8 mouse cellular contexts compared by ENCODE assay signal in the genomic region with DNA sequence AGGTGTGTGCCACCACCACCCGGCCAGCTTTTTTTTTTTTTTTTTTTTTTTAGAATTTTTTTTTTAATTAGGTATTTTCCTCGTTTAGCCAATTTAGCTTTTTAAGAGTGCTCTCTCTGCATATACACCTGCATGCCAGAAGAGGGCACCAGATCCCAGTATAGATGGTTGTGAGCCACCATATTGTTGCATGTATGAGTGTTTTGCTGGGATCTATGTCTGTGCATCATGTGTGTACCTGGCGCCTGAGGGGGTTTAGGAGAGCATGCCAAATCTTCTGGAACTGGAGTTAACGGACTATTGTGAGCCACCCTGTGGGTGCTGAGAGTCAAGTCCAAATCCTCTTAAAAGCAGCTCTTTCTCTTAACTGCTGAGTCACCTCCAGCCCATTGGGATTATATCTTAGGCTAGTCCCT. TPM values are rescaled to one million over a fixed set of nuclear protein-coding genes. Genes with fewer than 3 reads are reported as not detected.
DNase-seq lines count a peak whose midpoint lies in the region; ATAC-seq and TF ChIP-seq lines count a peak whose summit lies in the region.

No protein-coding gene starts in this region.

- H3K4me2 ChIP-seq in forebrain, postnatal 0 days (ENCODE audit: low read depth), result no peak overlapping the region
- H3K4me2 ChIP-seq in forebrain, embryonic 13.5 days, result no peak overlapping the region
- no peak overlapping the region for H3K4me2 ChIP-seq in hindbrain, embryonic 16.5 days (ENCODE audit: low read length)

- H3K27ac ChIP-seq in forebrain, postnatal 0 days (ENCODE audit: low read depth, low read length), result no peak overlapping the region
- no peak overlapping the region for H3K27ac ChIP-seq in forebrain, embryonic 13.5 days
- H3K27ac ChIP-seq in hindbrain, embryonic 16.5 days (ENCODE audit: low read depth, low read length), result no peak overlapping the region

- no peaks in the 10 kb centered on the region for H3K9me3 ChIP-seq in forebrain, postnatal 0 days (ENCODE audit: low read length)
- no peaks in the 10 kb centered on the region for H3K9me3 ChIP-seq in forebrain, embryonic 13.5 days (replicated peaks)
- no peaks in the 10 kb centered on the region for H3K9me3 ChIP-seq in hindbrain, embryonic 16.5 days (ENCODE audit: control insufficient read depth, low read length)

- H3K36me3 ChIP-seq in forebrain, postnatal 0 days (ENCODE audit: insufficient read depth), result peaks cover 12% of the 10 kb centered on the region
- H3K36me3 ChIP-seq in forebrain, embryonic 13.5 days (ENCODE audit: poor library complexity, severe bottlenecking), result peaks cover 19% of the 10 kb centered on the region
- H3K36me3 ChIP-seq in hindbrain, embryonic 16.5 days (ENCODE audit: control insufficient read depth, insufficient read depth, low read length), result 0 out of 2 replicates have a peak, but pooled peaks cover 3% of the 10 kb centered on the region

- ATAC-seq in forebrain, postnatal 0 days, result peak; percentile 50
- no peak for ATAC-seq in forebrain, embryonic 13.5 days
- ATAC-seq in hindbrain, embryonic 16.5 days, result 0 out of 2 replicates have a peak, but pooled peaks have one; percentile 17
- peak; percentile 60 for ATAC-seq in megakaryocyte, adult 5-6 weeks (ENCODE audit: poor library complexity, severe bottlenecking)

- peak; percentile 70 for TF ChIP-seq CTCF in forebrain, postnatal 0 days (IDR thresholded peaks at IDR 0.05; ENCODE audit: low read depth)

- no peak overlapping the region for H3K9ac ChIP-seq in forebrain, postnatal 0 days
- no peak overlapping the region for H3K9ac ChIP-seq in forebrain, embryonic 13.5 days
- no peak overlapping the region for H3K9ac ChIP-seq in hindbrain, embryonic 16.5 days (ENCODE audit: low read depth, low read length)

- H3K4me3 ChIP-seq in forebrain, postnatal 0 days (ENCODE audit: low read depth, low read length), result no peak overlapping the region
- no peak overlapping the region for H3K4me3 ChIP-seq in forebrain, embryonic 13.5 days
- H3K4me3 ChIP-seq in hindbrain, embryonic 16.5 days (ENCODE audit: low read length), result no peak overlapping the region

- no peaks in the 10 kb centered on the region for H3K27me3 ChIP-seq in forebrain, postnatal 0 days (ENCODE audit: insufficient read depth, low read length)
- no peaks in the 10 kb centered on the region for H3K27me3 ChIP-seq in forebrain, embryonic 13.5 days
- H3K27me3 ChIP-seq in hindbrain, embryonic 16.5 days (replicated peaks; ENCODE audit: control insufficient read depth, insufficient read depth, low read length), result no peaks in the 10 kb centered on the region

- H3K4me1 ChIP-seq in forebrain, postnatal 0 days (ENCODE audit: insufficient read depth), result no peaks in the 10 kb centered on the region
- no peaks in the 10 kb centered on the region for H3K4me1 ChIP-seq in forebrain, embryonic 13.5 days
- no peaks in the 10 kb centered on the region for H3K4me1 ChIP-seq in hindbrain, embryonic 16.5 days (ENCODE audit: control insufficient read depth, insufficient read depth, low read depth, low read length)

- 32% methylated on average over 4 of the region's 4 CpGs for WGBS in forebrain, postnatal 0 days
- 58% methylated on average over 4 of the region's 4 CpGs for WGBS in forebrain, embryonic 13.5 days
- 53% methylated on average over 4 of the region's 4 CpGs for WGBS in hindbrain, embryonic 16.5 days

- DNase-seq in forebrain, postnatal 0 days, result peak; percentile 46
- DNase-seq in 416B (ENCODE audit: low read depth) (peak; percentile 56), R1 (ENCODE audit: low read depth, low spot score) (peak; percentile 63)
- no peak for DNase-seq in gastrocnemius, postnatal 10 days
- no peak for DNase-seq in layer of hippocampus, postnatal 10 days (ENCODE audit: low spot score in 2 of 2)

RNA-seq across cellular contexts. Expression of a gene that starts 12.9 kb away (rescaled TPM):
- total RNA-seq in forebrain, postnatal 0 days (2014; rRNA removed), result 43.4 and 55.2 TPM in 2 replicates
- 19.1 and 23.8 TPM in 2 replicates for polyA plus RNA-seq in forebrain, postnatal 0 days (2015; fragmentation: Nextera tagmentation; extraction: Ambion mirVana)
- polyA plus RNA-seq in forebrain, embryonic 13.5 days (2015; fragmentation: Nextera tagmentation; extraction: Ambion mirVana), result 1.9 and 2.4 TPM in 2 replicates
- polyA plus RNA-seq in hindbrain, embryonic 16.5 days (2015; fragmentation: Nextera tagmentation; extraction: Ambion mirVana), result 17.4 and 22.2 TPM in 2 replicates
- 0.09 and 0.30 TPM in 2 replicates for total RNA-seq in megakaryocyte, adult 5-6 weeks (2015)
- 0.18 TPM in 1 of 2 replicates, not detected in the other for total RNA-seq in megakaryocyte, adult 5-6 weeks (2017)
- total RNA-seq in gastrocnemius, postnatal 10 days (2021), result 1 to 10 TPM in 1 of 2 experiments, under 1 TPM in 1; 0.49 to 1.0 TPM
- total RNA-seq in layer of hippocampus, postnatal 10 days (2021), result 10 to 100 TPM; 44.8 to 45.2 TPM

RNA-seq across cellular contexts. Expression of a gene that starts 17.1 kb away (rescaled TPM):
- 103 and 121 TPM in 2 replicates for total RNA-seq in forebrain, postnatal 0 days (2014; rRNA removed)
- polyA plus RNA-seq in forebrain, postnatal 0 days (2015; fragmentation: Nextera tagmentation; extraction: Ambion mirVana), result 164 and 176 TPM in 2 replicates
- polyA plus RNA-seq in forebrain, embryonic 13.5 days (2015; fragmentation: Nextera tagmentation; extraction: Ambion mirVana), result 160 and 162 TPM in 2 replicates
- 166 and 178 TPM in 2 replicates for polyA plus RNA-seq in hindbrain, embryonic 16.5 days (2015; fragmentation: Nextera tagmentation; extraction: Ambion mirVana)
- 130 and 132 TPM in 2 replicates for total RNA-seq in megakaryocyte, adult 5-6 weeks (2015)
- total RNA-seq in megakaryocyte, adult 5-6 weeks (2017), result 125 and 133 TPM in 2 replicates
- 10 to 100 TPM; 50.8 to 51.4 TPM for total RNA-seq in gastrocnemius, postnatal 10 days (2021)
- total RNA-seq in layer of hippocampus, postnatal 10 days (2021), result 10 to 100 TPM; 77.2 to 81.7 TPM

RNA-seq across cellular contexts. Expression of a gene that starts 27.5 kb away (rescaled TPM):
- total RNA-seq in forebrain, postnatal 0 days (2014; rRNA removed), result 31.9 and 33.5 TPM in 2 replicates
- polyA plus RNA-seq in forebrain, postnatal 0 days (2015; fragmentation: Nextera tagmentation; extraction: Ambion mirVana), result 20.4 and 24.6 TPM in 2 replicates
- polyA plus RNA-seq in forebrain, embryonic 13.5 days (2015; fragmentation: Nextera tagmentation; extraction: Ambion mirVana), result 1.9 and 2.3 TPM in 2 replicates
- 14.2 and 15.5 TPM in 2 replicates for polyA plus RNA-seq in hindbrain, embryonic 16.5 days (2015; fragmentation: Nextera tagmentation; extraction: Ambion mirVana)
- 0.55 and 0.71 TPM in 2 replicates for total RNA-seq in megakaryocyte, adult 5-6 weeks (2015)
- total RNA-seq in megakaryocyte, adult 5-6 weeks (2017), result 0.26 and 0.45 TPM in 2 replicates
- total RNA-seq in gastrocnemius, postnatal 10 days (2021), result 1 to 10 TPM; 5.8 to 7.9 TPM
- total RNA-seq in layer of hippocampus, postnatal 10 days (2021), result 10 to 100 TPM; 21.9 to 22.3 TPM

RNA-seq across cellular contexts. Expression of a gene that starts 39.2 kb away (rescaled TPM):
- total RNA-seq in forebrain, postnatal 0 days (2014; rRNA removed), result 72.3 and 79.2 TPM in 2 replicates
- 61.3 and 68.6 TPM in 2 replicates for polyA plus RNA-seq in forebrain, postnatal 0 days (2015; fragmentation: Nextera tagmentation; extraction: Ambion mirVana)
- polyA plus RNA-seq in forebrain, embryonic 13.5 days (2015; fragmentation: Nextera tagmentation; extraction: Ambion mirVana), result 79.2 and 93.3 TPM in 2 replicates
- 93.9 and 100 TPM in 2 replicates for polyA plus RNA-seq in hindbrain, embryonic 16.5 days (2015; fragmentation: Nextera tagmentation; extraction: Ambion mirVana)
- 13.5 and 14.1 TPM in 2 replicates for total RNA-seq in megakaryocyte, adult 5-6 weeks (2015)
- total RNA-seq in megakaryocyte, adult 5-6 weeks (2017), result 17.8 and 22.9 TPM in 2 replicates
- 10 to 100 TPM; 30.4 to 39.3 TPM for total RNA-seq in gastrocnemius, postnatal 10 days (2021)
- 10 to 100 TPM; 68.7 to 71.4 TPM for total RNA-seq in layer of hippocampus, postnatal 10 days (2021)

RNA-seq across cellular contexts. Expression of a gene that starts 52.7 kb away (rescaled TPM):
- total RNA-seq in forebrain, postnatal 0 days (2014; rRNA removed), result 98.0 and 116 TPM in 2 replicates
- 42.9 and 46.5 TPM in 2 replicates for polyA plus RNA-seq in forebrain, postnatal 0 days (2015; fragmentation: Nextera tagmentation; extraction: Ambion mirVana)
- 29.8 and 35.2 TPM in 2 replicates for polyA plus RNA-seq in forebrain, embryonic 13.5 days (2015; fragmentation: Nextera tagmentation; extraction: Ambion mirVana)
- 54.4 and 55.7 TPM in 2 replicates for polyA plus RNA-seq in hindbrain, embryonic 16.5 days (2015; fragmentation: Nextera tagmentation; extraction: Ambion mirVana)
- total RNA-seq in megakaryocyte, adult 5-6 weeks (2015), result 5.9 and 6.4 TPM in 2 replicates
- total RNA-seq in megakaryocyte, adult 5-6 weeks (2017), result 23.5 and 29.0 TPM in 2 replicates
- total RNA-seq in gastrocnemius, postnatal 10 days (2021), result 10 to 100 TPM; 13.2 to 16.8 TPM
- 10 to 100 TPM; 89.1 to 96.6 TPM for total RNA-seq in layer of hippocampus, postnatal 10 days (2021)

Comparison
In these comparisons a context has a peak if more than half of its experiments do, and no peak if none do; other contexts are left out.
1. DNase-seq: peak in forebrain, postnatal 0 days (single experiment), 416B (single experiment) and R1 (single experiment); none in gastrocnemius, postnatal 10 days (single experiment) and layer of hippocampus, postnatal 10 days (0 of 2).
2. RNA of a gene that starts 12.9 kb away (total RNA-seq): 44.8 to 45.2 TPM in layer of hippocampus, postnatal 10 days and 43.4 to 55.2 TPM in forebrain, postnatal 0 days; 0.49 to 1.0 TPM in gastrocnemius, postnatal 10 days and 0.09 to 0.30 TPM in megakaryocyte, adult 5-6 weeks; every median in the first group is over 10 times any median in the second.